Mouse (Mus musculus) left cerebral cortex, adult 2 months (tissue): ENCODE data around the gene Frrs1. TPM values are rescaled to one million over a fixed set of nuclear protein-coding genes. Genes with fewer than 3 reads are reported as not detected.
A peak's percentile ranks its signal among the peaks of the same experiment; 100 is the strongest.

Experiments
- DNase-seq, 2 experiments: peaks; one replicate each; pipeline ENCODE4 v3.0.0; 2021 to 2022; ENCODE audit warnings: low spot score in 2 of 2, mixed read lengths in 1 of 2; ENCODE audit errors: extremely low spot score in 1 of 2
- H3K27ac ChIP-seq: fragments of 200-600 bp; 2 replicates; pipeline ENCODE4 v1.8.1; 2022
- H3K4me3 ChIP-seq: fragments of 200-600 bp; 2 replicates; pipeline ENCODE4 v1.8.1; 2022
- CTCF ChIP-seq: fragments of 200-600 bp; IDR thresholded peaks from 2 replicates; pipeline ENCODE4 v1.8.1; 2022; ENCODE audit warnings: antibody characterized with exemption, mild to moderate bottlenecking, moderate library complexity
- intact Hi-C: fragments of 180-260 bp; cut with DNase I; formaldehyde crosslinking; loops from one replicate; pipeline ENCODE4 v1.15.1; 2025
- total RNA-seq, 2 experiments: library from RNA; stranded (reverse); gene quantifications; 2 replicates each; pipeline ENCODE4 v1.2.3; 2021

Gene Frrs1
- total RNA-seq, 2 experiments from 2014 or later: 0.57 to 1.1 TPM

GRCm38 (mm10) chr3:116884941-116885340 is 25.7 kb downstream of the Frrs1 start:
- H3K4me3 ChIP-seq: no peak overlapping the region
- DNase-seq: no peak
- H3K27ac ChIP-seq: no peak overlapping the region
- TF ChIP-seq CTCF: no peak
- intact Hi-C loops: no loop called here

- DNase-seq: peak in 1 of 2 experiments; percentile 20
- no peak for TF ChIP-seq CTCF
Observed at GRCm38 (mm10) chr3:116889358-116889757, 30.1 kb downstream of the Frrs1 start.

DNA sequence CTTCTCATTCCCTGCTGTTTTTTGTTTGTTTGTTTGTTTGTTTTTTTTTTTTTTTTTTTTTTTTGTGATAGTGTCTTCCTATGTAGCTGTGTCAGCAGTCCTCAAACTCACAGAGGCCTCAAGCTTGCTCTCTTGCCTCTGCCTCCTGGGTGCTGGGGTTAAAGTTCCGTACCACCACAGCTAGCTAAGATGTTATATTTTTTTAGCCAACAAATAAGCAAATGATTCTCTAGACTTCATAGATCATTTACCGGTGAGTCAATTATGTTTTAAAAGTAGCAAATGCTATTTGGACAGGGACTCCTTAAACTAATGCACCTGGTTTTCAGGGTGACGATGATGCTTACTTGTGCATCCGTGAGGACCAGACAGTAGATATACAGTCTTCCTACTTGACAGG is 31.3 kb downstream of the Frrs1 start:
- H3K4me3 ChIP-seq: no peak overlapping the region
- DNase-seq: no peak
- no peak overlapping the region for H3K27ac ChIP-seq
- intact Hi-C loops: no loop called here
- TF ChIP-seq CTCF: no peak

More at GRCm38 (mm10) chr3:116889358-116889757, 30.1 kb downstream of the Frrs1 start:
- Histone ChIP-seq H3K27ac (no peak overlapping the region), H3K4me3 (no peak overlapping the region)
- intact Hi-C loops: no loop called here

- intact Hi-C loops: no loop called here
- TF ChIP-seq CTCF: no peak
- DNase-seq: no peak
- Histone ChIP-seq H3K27ac (no peak overlapping the region), H3K4me3 (no peak overlapping the region)
Observed at GRCm38 (mm10) chr3:116891436-116892205, 32.4 kb downstream of the Frrs1 start.

DNA sequence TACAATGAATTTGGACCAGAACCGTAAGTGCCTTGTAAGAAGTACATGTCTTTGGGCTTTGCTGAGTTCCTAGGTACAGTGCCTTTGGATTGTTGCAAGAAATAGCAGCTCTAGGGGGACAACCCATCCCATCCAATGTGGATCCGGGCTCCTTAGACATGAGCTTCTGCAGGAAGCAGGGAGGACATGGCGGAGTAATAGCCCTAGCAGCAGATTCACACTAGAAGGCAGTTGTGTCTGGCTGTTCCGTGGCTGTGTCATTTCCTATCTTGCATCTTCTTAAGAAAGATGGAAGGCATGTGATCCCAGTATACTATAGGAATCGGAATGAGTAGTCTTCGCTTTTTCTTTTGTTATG is 32.9 kb downstream of the Frrs1 start:
- intact Hi-C loops: no loop called here
- DNase-seq: no peak
- Histone ChIP-seq H3K27ac (no peak overlapping the region), H3K4me3 (no peak overlapping the region)
- TF ChIP-seq CTCF: no peak

DNA sequence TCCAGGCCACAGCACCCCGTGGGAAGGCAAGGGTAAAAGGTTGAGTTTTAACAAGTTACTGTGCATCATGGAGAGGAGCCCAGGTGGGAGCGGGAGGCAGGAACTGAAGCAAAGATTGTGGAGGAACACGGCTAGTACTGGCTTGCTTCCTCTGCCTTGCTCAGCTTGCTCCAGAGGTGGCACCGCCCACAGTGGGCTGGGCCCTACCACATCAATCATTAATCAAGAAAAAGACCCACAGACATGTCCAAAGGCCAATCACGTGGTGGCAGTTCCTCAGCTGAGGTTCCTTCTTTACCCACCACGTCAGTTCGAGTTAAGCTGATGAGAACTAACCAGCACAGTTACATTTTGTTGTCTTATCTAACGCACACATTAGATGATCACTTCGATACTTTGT is 33.6 kb downstream of the Frrs1 start:
- H3K27ac ChIP-seq: no peak overlapping the region
- no peak for TF ChIP-seq CTCF
- DNase-seq: no peak
- intact Hi-C loops: no loop called here
- no peak overlapping the region for H3K4me3 ChIP-seq

- TF ChIP-seq CTCF: peak; percentile 85
- no peak overlapping the region; the same call in 1 of the 2 replicates for H3K27ac ChIP-seq
Observed at GRCm38 (mm10) chr3:116904158-116904557, 44.9 kb downstream of the Frrs1 start.

GRCm38 (mm10) chr3:116905898-116906297 is 46.6 kb downstream of the Frrs1 start:
- intact Hi-C loops: loop anchor here (1.0 to 5.0 kb wide), 6 partner anchors 33 to 454 kb away; partner anchors contain the start of genes 4930455H04Rik, Palmd and Plppr4
- DNase-seq: peak; percentile 33 to 75
- no peak for TF ChIP-seq CTCF
- peak overlapping the region; percentile 30 for H3K4me3 ChIP-seq
- peak overlapping the region; percentile 82 for H3K27ac ChIP-seq

More at GRCm38 (mm10) chr3:116904158-116904557, 44.9 kb downstream of the Frrs1 start:
- peak; percentile 82 for DNase-seq
- no peak overlapping the region for H3K4me3 ChIP-seq
- intact Hi-C loops: loop anchor here (1.0 to 5.0 kb wide), 3 partner anchors 217 to 883 kb away; no protein-coding TSS in a partner anchor

- no peak for TF ChIP-seq CTCF
- Histone ChIP-seq H3K27ac (peak overlapping the region; percentile 82), H3K4me3 (no peak overlapping the region)
- intact Hi-C loops: loop anchor here (1.0 to 5.0 kb wide), 6 partner anchors 32 to 454 kb away; partner anchors contain the start of genes 4930455H04Rik, Palmd and Plppr4
- DNase-seq: no peak
Observed at GRCm38 (mm10) chr3:116906596-116906995, 47.3 kb downstream of the Frrs1 start.

GRCm38 (mm10) chr3:116914374-116914773 is 55.1 kb downstream of the Frrs1 start:
- intact Hi-C loops: no loop called here
- TF ChIP-seq CTCF: no peak
- no peak for DNase-seq
- no peak overlapping the region for H3K27ac ChIP-seq
- H3K4me3 ChIP-seq: no peak overlapping the region

DNA sequence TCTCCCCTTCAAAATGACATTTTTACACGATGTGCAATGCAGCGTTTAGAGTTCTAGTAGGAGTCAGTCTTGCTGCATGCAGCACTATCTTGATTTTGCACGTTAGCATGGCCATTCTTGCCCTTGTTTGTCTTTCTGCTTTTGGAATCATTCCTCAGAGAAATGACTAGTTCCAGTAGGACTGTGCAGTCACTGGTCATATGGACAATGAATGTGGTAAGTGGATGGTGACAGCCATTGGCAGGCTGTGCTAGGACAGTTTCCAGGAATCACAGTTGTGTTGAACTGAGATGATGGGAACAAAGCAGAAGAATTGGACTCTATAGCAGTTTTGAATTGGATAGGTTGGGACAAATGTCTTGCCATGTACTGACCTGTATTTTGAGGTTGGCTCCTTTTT is 55.7 kb downstream of the Frrs1 start:
- DNase-seq: no peak

DNA sequence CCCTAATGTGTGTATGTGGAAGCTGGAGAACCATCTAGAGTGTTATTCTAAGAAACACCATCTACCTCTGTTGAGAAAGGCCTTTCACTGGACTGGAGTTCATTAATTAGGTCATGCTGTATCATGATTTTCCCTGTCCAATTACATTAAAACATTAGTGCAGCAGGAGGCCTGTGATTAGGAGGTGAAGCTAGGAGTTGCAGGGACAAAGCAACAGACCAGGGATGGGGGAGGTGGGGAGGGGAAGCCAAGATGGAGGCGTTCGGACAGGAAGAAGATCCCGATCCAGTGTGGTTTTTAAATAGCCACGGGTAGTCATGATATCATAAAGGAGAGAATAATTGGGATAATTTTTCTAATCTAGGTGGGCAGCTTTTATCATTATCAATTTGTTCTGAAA is 57.8 kb downstream of the Frrs1 start:
- no peak for TF ChIP-seq CTCF
- Histone ChIP-seq H3K4me3 (no peak overlapping the region), H3K27ac (no peak overlapping the region)
- intact Hi-C loops: no loop called here
- DNase-seq: no peak

More for the DNA sequence above, 55.7 kb downstream of the Frrs1 start:
- Histone ChIP-seq H3K27ac (no peak overlapping the region), H3K4me3 (no peak overlapping the region)
- TF ChIP-seq CTCF: no peak
- intact Hi-C loops: no loop called here

DNA sequence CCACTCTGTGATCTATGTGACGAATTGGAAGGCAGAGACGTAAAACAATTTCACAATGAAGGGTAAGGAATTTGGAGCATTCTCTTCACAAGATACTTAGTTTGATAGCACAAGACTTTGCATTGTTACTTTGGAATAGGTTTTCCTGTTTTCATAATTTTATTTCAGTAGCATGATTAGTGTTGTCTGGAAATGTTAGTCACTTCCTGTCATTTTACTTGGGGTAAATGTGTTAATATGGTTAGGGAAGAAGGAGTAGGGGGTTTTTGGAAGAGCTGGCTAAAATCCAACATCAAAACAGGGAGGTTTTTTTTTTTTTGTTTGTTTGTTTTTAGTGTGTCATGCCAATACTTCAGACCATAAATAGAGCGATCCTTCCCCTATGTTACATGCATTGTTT is 62.3 kb downstream of the Frrs1 start:
- no peak overlapping the region for H3K27ac ChIP-seq
- intact Hi-C loops: no loop called here
- H3K4me3 ChIP-seq: no peak overlapping the region
- no peak for TF ChIP-seq CTCF
- no peak for DNase-seq
